Mouse (Mus musculus) left cerebral cortex, postnatal 10 days (tissue): ENCODE measurements at regions not wholly inside any gene's neighbourhood (a gene's known extent, or its start where the extent isn't known, plus 50 kb on each side); places are given as distances from the start of the nearest gene placed in this dataset.
A peak's percentile ranks its signal among the peaks of the same experiment; 100 is the strongest.

Experiments used
- DNase-seq, 2 experiments: peaks; one replicate each; pipeline ENCODE4 v3.0.0; 2021 to 2022; ENCODE audit warnings: low spot score in 2 of 2, mixed read lengths in 1 of 2; ENCODE audit errors: extremely low spot score in 1 of 2
- intact Hi-C: fragments of 180-260 bp; cut with DNase I; formaldehyde crosslinking; loops from one replicate; pipeline ENCODE4 v1.15.1; 2025

GRCm38 (mm10) chr13:71273067-71273466 is 431.5 kb upstream of the Adamts16 start:
- intact Hi-C loops: no loop called here
- no peak for DNase-seq

GRCm38 (mm10) chr13:71272431-71272830 is 430.8 kb upstream of the Adamts16 start:
- DNase-seq: no peak
- intact Hi-C loops: no loop called here

GRCm38 (mm10) chr13:71271727-71272418 is 430.3 kb upstream of the Adamts16 start:
- intact Hi-C loops: no loop called here
- no peak for DNase-seq

GRCm38 (mm10) chr13:71270370-71270769 is 428.8 kb upstream of the Adamts16 start:
- intact Hi-C loops: no loop called here
- DNase-seq: no peak

GRCm38 (mm10) chr13:71269496-71269895 is 427.9 kb upstream of the Adamts16 start:
- intact Hi-C loops: no loop called here
- no peak for DNase-seq

GRCm38 (mm10) chr13:71263315-71263878 is 421.8 kb upstream of the Adamts16 start:
- DNase-seq: no peak
- intact Hi-C loops: no loop called here

GRCm38 (mm10) chr13:71262575-71263295 is 421.1 kb upstream of the Adamts16 start:
- DNase-seq: no peak
- intact Hi-C loops: no loop called here

- DNase-seq: no peak
- intact Hi-C loops: no loop called here
Observed at GRCm38 (mm10) chr13:71254016-71254415, 412.4 kb upstream of the Adamts16 start.

- peak; percentile 23 to 57 for DNase-seq
- intact Hi-C loops: loop anchor here (10.0 kb wide), 1 partner anchor 244 kb away; no protein-coding TSS in a partner anchor
Observed at GRCm38 (mm10) chr13:71248261-71249031, 406.8 kb upstream of the Adamts16 start.

GRCm38 (mm10) chr13:71247241-71247640 is 405.6 kb upstream of the Adamts16 start:
- DNase-seq: no peak
- intact Hi-C loops: loop anchor here (10.0 kb wide), 1 partner anchor 242 kb away; no protein-coding TSS in a partner anchor

- intact Hi-C loops: loop anchor here (10.0 kb wide), 1 partner anchor 241 kb away; no protein-coding TSS in a partner anchor
- DNase-seq: no peak
Observed at GRCm38 (mm10) chr13:71245326-71245725, 403.7 kb upstream of the Adamts16 start.

GRCm38 (mm10) chr13:71239782-71240181 is 398.2 kb upstream of the Adamts16 start:
- intact Hi-C loops: loop anchor here (5.0 to 10.0 kb wide), 2 partner anchors 132 to 235 kb away; no protein-coding TSS in a partner anchor
- no peak for DNase-seq

- DNase-seq: no peak
- intact Hi-C loops: loop anchor here (5.0 kb wide), 1 partner anchor 128 kb away; no protein-coding TSS in a partner anchor
Observed at GRCm38 (mm10) chr13:71235338-71235737, 393.7 kb upstream of the Adamts16 start.

- intact Hi-C loops: no loop called here
Observed at GRCm38 (mm10) chr13:71231182-71231581, 389.6 kb upstream of the Adamts16 start.

GRCm38 (mm10) chr13:71214776-71215175 is 373.2 kb upstream of the Adamts16 start:
- no peak for DNase-seq
- intact Hi-C loops: no loop called here

More at GRCm38 (mm10) chr13:71231182-71231581, 389.6 kb upstream of the Adamts16 start:
- DNase-seq: no peak

GRCm38 (mm10) chr13:71211363-71211762 is 369.8 kb upstream of the Adamts16 start:
- intact Hi-C loops: no loop called here
- no peak for DNase-seq

GRCm38 (mm10) chr13:71210658-71211251 is 369.1 kb upstream of the Adamts16 start:
- no peak for DNase-seq
- intact Hi-C loops: no loop called here

GRCm38 (mm10) chr13:71205708-71206107 is 364.1 kb upstream of the Adamts16 start:
- no peak for DNase-seq
- intact Hi-C loops: no loop called here

- intact Hi-C loops: no loop called here
- DNase-seq: no peak
Observed at GRCm38 (mm10) chr13:71200656-71201055, 359.0 kb upstream of the Adamts16 start.
